Mouse (Mus musculus): Measurements from ENCODE around the gene Timeless. TPM values are rescaled to one million over a fixed set of nuclear protein-coding genes. Genes with fewer than 3 reads are reported as not detected.

Gene Timeless
- polyA plus RNA-seq, 2 experiments: 32.4 to 48.6 TPM

- Histone ChIP-seq H3K36me3 (ENCODE audit: control insufficient read depth, insufficient read depth, low read length) (no peaks in the 10 kb centered on the region), H3K27me3 (ENCODE audit: control insufficient read depth, insufficient read depth, low read length) (no peaks in the 10 kb centered on the region), H3K9ac (ENCODE audit: low read depth, low read length, severe bottlenecking) (no peak overlapping the region), H3K27ac (replicated peaks; ENCODE audit: low read depth, low read length) (no peak overlapping the region), H3K4me1 (ENCODE audit: control insufficient read depth, insufficient read depth, low read length) (no peaks in the 10 kb centered on the region), H3K9me3 (ENCODE audit: control insufficient read depth, low read length) (no peaks in the 10 kb centered on the region), H3K4me3 (replicated peaks; ENCODE audit: low read length) (no peak overlapping the region), H3K4me2 (replicated peaks; ENCODE audit: low read depth, low read length, severe bottlenecking) (no peak overlapping the region)
- ATAC-seq (ENCODE audit: low FRiP score, low read depth) (no peak), DNase-seq (ENCODE audit: low spot score) (no peak)
- TF ChIP-seq POLR2A (IDR thresholded peaks at IDR 0.05; ENCODE audit: borderline replicate concordance, extremely low read depth, insufficient read depth, insufficient read length): no peak
- WGBS: 78% methylated on average over 6 of the region's 6 CpGs
Observed at GRCm38 (mm10) chr10:128263393-128264310, 31.8 kb downstream of the Timeless start.

- Histone ChIP-seq H3K9me3 (ENCODE audit: control insufficient read depth, low read length) (no peaks in the 10 kb centered on the region), H3K4me3 (replicated peaks; ENCODE audit: low read length) (no peak within 1 kb of the TSS), H3K4me2 (replicated peaks; ENCODE audit: low read depth, low read length, severe bottlenecking) (no peak within 1 kb of the TSS), H3K27me3 (ENCODE audit: control insufficient read depth, insufficient read depth, low read length) (no peaks in the 10 kb centered on the region), H3K4me1 (ENCODE audit: control insufficient read depth, insufficient read depth, low read length) (peaks cover 2% of the 10 kb centered on the region; the same call in 1 of the 2 replicates), H3K36me3 (ENCODE audit: control insufficient read depth, insufficient read depth, low read length) (no peaks in the 10 kb centered on the region), H3K27ac (replicated peaks; ENCODE audit: low read depth, low read length) (no peak within 1 kb of the TSS), H3K9ac (ENCODE audit: low read depth, low read length, severe bottlenecking) (no peak within 1 kb of the TSS)
- ATAC-seq (ENCODE audit: low FRiP score, low read depth): no peak
- no peak for DNase-seq (ENCODE audit: low spot score)
- 79% methylated on average over 6 of the region's 6 CpGs for WGBS
- TF ChIP-seq POLR2A (IDR thresholded peaks at IDR 0.05; ENCODE audit: borderline replicate concordance, extremely low read depth, insufficient read depth, insufficient read length): no peak
Observed at GRCm38 (mm10) chr10:128268371-128268770, 36.5 kb downstream of the Timeless start, which contains the start of gene Apof. Gene Apof (plus strand): TSS chr10:128268671.

GRCm38 (mm10) chr10:128269206-128269910 lies 37.5 kb downstream of the Timeless start:
- ATAC-seq (ENCODE audit: low FRiP score, low read depth): no peak
- H3K9me3 ChIP-seq (ENCODE audit: control insufficient read depth, low read length): no peaks in the 10 kb centered on the region
- H3K36me3 ChIP-seq (ENCODE audit: control insufficient read depth, insufficient read depth, low read length): no peaks in the 10 kb centered on the region
- no peak for DNase-seq (ENCODE audit: low spot score)
- TF ChIP-seq POLR2A (IDR thresholded peaks at IDR 0.05; ENCODE audit: borderline replicate concordance, extremely low read depth, insufficient read depth, insufficient read length): no peak
- H3K4me3 ChIP-seq (replicated peaks; ENCODE audit: low read length): peak overlapping the region; percentile 79; the same call in 1 of the 2 replicates
- 89% methylated on average over 16 of the region's 16 CpGs for WGBS
- H3K27me3 ChIP-seq (ENCODE audit: control insufficient read depth, insufficient read depth, low read length): no peaks in the 10 kb centered on the region
- H3K9ac ChIP-seq (ENCODE audit: low read depth, low read length, severe bottlenecking): no peak overlapping the region
- H3K4me1 ChIP-seq (ENCODE audit: control insufficient read depth, insufficient read depth, low read length): peaks cover 2% of the 10 kb centered on the region; the same call in 1 of the 2 replicates
- peak overlapping the region; percentile 62 for H3K4me2 ChIP-seq (replicated peaks; ENCODE audit: low read depth, low read length, severe bottlenecking)
- H3K27ac ChIP-seq (replicated peaks; ENCODE audit: low read depth, low read length): no peak overlapping the region

GRCm38 (mm10) chr10:128270287-128270841 lies 38.5 kb downstream of the Timeless start, which contains the start of gene Stat2:
Gene Stat2 (plus strand): TSS chr10:128270559.
- DNase-seq (ENCODE audit: low spot score) (peak; percentile 98), ATAC-seq (ENCODE audit: low FRiP score, low read depth) (peak; percentile 100)
- Histone ChIP-seq H3K27me3 (ENCODE audit: control insufficient read depth, insufficient read depth, low read length) (no peaks in the 10 kb centered on the region), H3K9ac (ENCODE audit: low read depth, low read length, severe bottlenecking) (peak within 1 kb of the TSS; percentile 68), H3K4me2 (replicated peaks; ENCODE audit: low read depth, low read length, severe bottlenecking) (peak within 1 kb of the TSS; percentile 77), H3K4me1 (ENCODE audit: control insufficient read depth, insufficient read depth, low read length) (peaks cover 2% of the 10 kb centered on the region; the same call in 1 of the 2 replicates), H3K4me3 (replicated peaks; ENCODE audit: low read length) (peak within 1 kb of the TSS; percentile 79), H3K36me3 (ENCODE audit: control insufficient read depth, insufficient read depth, low read length) (no peaks in the 10 kb centered on the region), H3K27ac (replicated peaks; ENCODE audit: low read depth, low read length) (peak within 1 kb of the TSS; percentile 43; the same call in 1 of the 2 replicates), H3K9me3 (ENCODE audit: control insufficient read depth, low read length) (no peaks in the 10 kb centered on the region)
- 0 out of 2 replicates have a peak, but pooled peaks have one; percentile 38 for TF ChIP-seq POLR2A (IDR thresholded peaks at IDR 0.05; ENCODE audit: borderline replicate concordance, extremely low read depth, insufficient read depth, insufficient read length)
- under 1% methylated on average over 41 of the region's 43 CpGs for WGBS

- H3K4me1 ChIP-seq (ENCODE audit: control insufficient read depth, insufficient read depth, low read length): peaks cover 2% of the 10 kb centered on the region; the same call in 1 of the 2 replicates
- H3K36me3 ChIP-seq (ENCODE audit: control insufficient read depth, insufficient read depth, low read length): no peaks in the 10 kb centered on the region
- peak overlapping the region; percentile 68 for H3K9ac ChIP-seq (ENCODE audit: low read depth, low read length, severe bottlenecking)
- H3K4me2 ChIP-seq (replicated peaks; ENCODE audit: low read depth, low read length, severe bottlenecking): peak overlapping the region; percentile 77
- H3K4me3 ChIP-seq (replicated peaks; ENCODE audit: low read length): peak overlapping the region; percentile 79
- DNase-seq (ENCODE audit: low spot score) (no peak), ATAC-seq (ENCODE audit: low FRiP score, low read depth) (no peak)
- no peaks in the 10 kb centered on the region for H3K9me3 ChIP-seq (ENCODE audit: control insufficient read depth, low read length)
- no peak for TF ChIP-seq POLR2A (IDR thresholded peaks at IDR 0.05; ENCODE audit: borderline replicate concordance, extremely low read depth, insufficient read depth, insufficient read length)
- 0 out of 2 replicates have a peak overlapping the region, but pooled peaks have one; percentile 43 for H3K27ac ChIP-seq (replicated peaks; ENCODE audit: low read depth, low read length)
- no peaks in the 10 kb centered on the region for H3K27me3 ChIP-seq (ENCODE audit: control insufficient read depth, insufficient read depth, low read length)
- 42% methylated on average over 7 of the region's 7 CpGs for WGBS
Observed at GRCm38 (mm10) chr10:128270866-128271265, 39.0 kb downstream of the Timeless start.

Measured in limb, embryonic 14.5 days (tissue).